Mouse (Mus musculus): ENCODE results near the gene C8b.

Gene C8b

DNA sequence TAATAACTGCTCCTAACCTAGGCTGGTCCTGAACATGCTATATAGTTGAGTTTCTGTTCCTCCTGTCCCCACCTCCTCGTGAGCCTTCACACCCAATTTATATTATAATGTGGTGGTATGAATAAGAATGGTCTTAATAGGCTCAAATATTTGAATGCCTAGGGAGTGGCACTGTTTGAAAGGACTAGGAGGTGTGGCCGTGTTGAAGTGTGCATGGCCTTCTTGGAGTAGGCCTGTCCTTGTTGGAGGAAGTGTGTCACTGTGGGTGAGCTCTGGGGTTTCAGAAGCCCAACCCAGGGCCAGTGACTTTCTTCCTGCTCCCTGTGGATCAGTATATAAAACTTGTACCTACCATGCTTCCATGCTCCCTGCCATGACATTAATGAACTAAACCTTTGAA lies 47.5 kb downstream of the C8b start:
- DNase-seq = no peak

DNA sequence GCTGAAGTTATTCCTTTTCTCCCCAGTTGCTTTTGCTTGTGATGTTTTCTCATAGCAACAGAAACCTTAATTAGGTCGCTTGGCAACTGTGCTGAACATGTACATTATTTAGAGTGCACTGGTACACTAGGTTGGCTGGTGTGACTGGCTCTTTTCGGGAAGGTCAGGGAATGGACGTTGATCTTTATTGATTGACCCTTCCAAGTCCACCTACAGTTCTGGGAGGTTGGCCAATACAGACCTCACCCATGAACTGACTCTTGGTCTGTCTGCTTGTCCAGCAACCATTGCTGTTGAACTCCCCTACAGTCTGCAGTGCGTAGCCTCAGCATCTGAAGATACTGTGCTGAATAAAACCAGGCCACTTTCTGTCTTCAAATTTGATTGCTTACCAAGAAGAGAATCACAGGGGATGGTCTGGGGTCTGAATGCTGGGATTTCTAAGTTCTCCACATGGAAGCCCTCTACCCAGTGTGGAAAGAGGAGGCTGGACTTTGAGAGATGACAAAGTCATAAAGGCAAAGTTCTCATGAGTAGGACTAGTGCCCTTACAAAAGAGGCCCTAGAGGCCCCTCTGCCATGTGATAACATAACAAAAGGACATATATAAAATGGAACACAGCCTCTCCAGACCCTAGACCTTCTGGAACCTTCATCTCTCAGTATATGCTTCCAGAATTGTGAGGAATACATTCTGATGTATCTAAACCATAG lies 50.6 kb downstream of the C8b start:
- DNase-seq = no peak

DNA sequence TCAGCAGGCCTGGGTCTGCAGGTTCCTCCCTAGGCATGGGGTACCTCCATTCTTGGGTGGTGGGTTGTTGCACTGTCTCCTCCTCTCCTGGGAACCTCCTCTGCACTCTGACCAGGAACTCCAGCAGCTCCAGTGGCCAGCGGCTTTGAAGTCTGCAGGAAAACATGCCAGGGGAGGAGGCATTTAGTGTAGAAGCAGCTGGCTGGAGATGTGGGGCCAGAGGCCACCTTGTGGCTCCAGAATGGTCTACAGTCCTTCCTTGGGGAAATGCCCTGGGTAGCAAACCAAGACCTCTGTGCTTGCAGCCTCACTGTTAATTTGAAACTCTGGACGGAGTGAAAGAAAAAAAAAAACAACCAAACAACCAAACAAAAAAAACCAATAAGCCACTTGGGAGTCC lies 51.4 kb downstream of the C8b start:
- DNase-seq = peak in 1 of 2 experiments; percentile 4

DNA sequence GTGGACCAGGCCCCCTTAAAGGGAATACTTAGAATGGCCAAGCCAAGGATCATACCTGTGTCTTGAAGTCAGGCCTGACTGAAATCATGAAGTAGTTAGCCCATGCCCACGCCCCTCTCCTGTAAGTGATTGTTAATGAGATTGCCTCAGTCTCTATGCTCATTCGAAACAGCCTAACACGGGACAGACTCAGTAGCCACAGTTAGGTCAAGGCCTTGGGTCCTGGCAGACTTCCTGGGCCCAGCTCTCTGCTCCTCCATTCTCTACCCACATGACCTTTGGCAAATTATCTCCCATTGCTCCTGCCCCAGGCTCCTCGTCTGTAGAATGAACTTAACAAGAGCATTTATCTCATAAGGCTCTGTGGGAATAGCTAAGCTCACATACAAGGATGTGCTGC lies 52.9 kb downstream of the C8b start:
- DNase-seq = no peak

DNA sequence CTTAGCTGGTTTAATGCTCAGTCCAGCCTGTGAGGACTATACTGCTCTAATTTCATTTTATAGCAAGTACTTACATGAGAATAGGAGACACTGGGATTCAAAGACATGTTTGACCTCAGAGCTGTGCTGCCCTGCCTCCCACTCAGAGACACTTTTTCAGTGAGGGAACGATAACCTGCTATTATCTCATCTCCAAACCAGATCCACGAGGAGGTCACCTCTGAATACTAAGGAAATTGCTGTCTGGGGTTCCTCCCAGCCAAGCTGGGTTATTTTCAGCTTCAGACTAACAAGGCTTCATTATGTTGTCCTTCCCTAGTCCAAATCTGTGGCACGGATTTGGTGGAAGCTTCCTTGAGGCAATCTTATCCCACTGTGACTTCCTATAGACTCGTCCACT lies 53.8 kb downstream of the C8b start:
- no peak for DNase-seq

DNA sequence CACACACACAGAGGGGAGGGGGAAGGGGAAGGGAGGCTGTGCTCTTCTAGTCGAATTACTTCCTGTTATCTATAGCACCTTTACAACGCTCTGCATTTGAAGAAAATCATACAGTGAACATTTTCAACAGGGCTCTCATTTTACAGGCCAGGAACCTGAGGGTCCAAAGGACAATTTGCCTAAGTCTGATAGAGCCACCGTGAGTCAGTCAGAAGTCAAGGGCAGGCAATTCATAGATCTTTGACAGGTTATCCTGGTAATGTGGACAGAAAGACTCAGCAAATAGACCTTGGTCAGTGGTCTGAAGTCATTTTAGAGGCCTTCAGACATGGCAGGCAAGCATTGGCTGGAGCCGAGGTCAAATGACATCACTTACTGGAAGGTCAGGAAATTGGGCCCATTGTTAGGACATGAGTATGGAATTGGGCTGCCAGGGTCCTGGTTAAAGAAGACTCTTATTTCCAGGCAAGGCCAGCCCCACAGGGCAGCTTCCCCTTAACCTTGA lies 57.5 kb downstream of the C8b start:
- peak in 1 of 2 experiments; percentile 5 for DNase-seq

DNA sequence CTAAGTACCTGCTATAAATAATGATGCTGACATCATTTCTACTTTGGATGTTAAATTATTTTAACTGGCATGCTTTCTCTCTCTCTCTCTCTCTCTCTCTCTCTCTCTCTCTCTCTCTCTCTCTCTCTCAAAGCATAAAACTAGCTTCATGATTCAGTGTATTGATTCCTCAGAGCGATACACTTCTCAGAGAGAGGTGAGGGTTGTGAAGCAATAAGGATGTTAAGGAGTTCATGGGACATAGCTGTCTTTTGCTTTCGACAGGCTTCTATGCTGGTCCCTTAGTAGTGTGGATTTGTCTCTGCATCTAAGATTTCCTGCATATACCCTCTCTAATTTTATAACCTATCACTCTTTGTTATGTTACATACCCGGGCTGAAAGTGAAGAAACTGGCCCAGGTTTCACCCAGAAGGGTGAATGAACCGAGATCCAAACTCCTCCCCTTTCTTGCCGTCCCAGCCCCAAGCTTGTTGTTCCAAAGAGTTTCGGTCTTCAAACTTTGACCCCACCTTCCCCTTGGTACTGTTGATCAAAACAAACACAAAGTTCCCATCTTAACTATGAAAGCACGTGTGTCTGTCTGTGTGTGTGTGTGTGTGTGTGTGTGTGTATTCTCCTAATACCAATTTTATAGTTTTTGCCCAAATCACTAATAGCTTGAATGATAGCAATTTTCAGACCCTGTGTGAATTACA lies 58.4 kb downstream of the C8b start:
- DNase-seq = peak; percentile 75 to 83

DNA sequence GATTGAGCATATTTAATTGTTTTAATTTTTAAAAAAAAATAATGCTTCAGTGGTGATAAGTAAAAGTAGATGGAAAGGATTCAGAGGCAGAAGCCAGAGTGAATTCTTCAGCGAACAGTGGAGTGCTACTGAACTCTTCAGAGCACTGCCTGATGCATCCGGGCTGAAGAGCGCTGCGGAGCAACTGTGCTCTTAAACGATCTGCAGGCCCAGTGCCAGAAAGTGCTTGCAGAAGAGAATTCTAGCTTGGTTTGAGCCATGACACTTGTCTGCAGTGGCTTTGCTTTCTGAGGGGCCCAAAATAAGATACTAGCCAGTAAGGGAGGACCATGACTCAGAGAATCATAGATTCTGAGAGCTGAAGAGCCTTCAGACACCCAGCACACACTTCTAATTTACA lies 62.8 kb downstream of the C8b start:
- DNase-seq = no peak

DNA sequence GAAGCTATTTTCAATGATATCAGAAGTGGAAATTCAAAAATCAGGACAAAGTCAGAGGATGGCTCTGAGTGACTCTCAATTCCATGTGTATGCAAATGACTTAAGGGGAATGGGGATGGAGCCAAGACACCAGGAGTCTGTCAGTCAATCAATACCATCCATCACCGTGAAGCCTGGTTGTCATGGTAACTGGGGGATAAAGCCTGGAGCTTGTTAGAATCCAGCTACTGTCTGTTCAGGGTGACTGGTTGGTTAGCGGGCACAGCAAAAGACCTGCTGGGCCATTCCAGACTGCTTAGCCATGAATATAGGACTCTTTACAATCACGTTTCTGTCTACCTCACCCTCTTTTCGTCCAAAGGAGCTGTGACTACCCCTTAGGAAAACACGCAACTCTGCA lies 69.0 kb downstream of the C8b start:
- no peak for DNase-seq

DNA sequence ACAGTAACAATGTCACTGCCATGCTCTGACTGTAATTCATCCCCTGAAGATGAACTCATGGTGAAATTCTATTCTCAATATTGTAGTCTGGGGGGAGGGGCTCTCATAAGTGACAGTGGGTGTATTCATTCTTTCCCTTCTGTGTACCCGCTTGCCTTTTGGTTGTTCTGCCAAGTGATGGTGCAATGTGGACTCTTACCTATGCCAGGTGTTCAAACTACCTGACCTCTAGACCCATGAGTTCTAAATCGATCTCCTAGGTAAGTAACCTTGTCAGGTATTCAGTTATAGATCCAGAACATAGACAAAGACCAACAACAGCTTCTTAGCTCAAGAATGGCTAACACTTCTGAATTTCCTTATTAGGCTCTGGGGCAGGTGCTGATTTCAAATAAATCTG lies 72.2 kb downstream of the C8b start:
- no peak for DNase-seq

DNA sequence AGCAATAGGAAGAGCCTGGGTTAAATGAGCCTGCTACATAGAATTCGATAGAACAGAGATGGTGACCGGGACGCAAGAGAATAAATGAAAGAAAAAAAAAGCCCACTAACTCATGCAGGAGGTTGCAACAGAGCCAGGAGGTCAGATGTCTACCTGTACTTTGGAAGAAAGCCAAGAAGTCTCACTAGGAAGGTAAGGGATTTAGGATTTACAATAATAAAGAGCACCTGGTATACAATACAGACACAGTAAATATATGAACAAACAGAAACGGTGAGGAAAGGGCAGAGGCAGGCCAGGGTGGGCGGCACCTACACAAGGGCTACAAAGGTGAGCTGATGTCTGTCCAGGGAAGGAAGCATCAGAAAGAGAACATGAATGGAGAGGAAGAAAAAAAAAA lies 76.1 kb downstream of the C8b start:
- no peak for DNase-seq

DNA sequence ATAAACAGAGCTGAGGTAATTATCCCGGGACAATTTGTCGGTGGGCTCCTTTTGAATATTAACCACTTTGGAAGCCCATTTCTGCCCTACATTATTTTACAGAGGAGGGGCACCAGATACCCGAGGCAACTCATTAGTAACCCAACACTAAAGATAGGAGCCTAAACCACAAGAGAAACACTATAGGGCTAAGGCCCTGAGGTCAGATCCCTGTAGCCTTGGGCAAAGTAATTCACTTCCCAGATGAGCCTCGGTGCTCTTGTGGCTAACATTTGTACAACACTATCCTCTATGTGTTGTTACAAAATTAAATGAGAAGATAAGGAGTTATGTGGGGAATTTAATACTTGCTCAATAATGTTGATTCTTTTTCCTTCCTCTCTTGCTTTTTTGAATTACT lies 77.4 kb downstream of the C8b start:
- DNase-seq = no peak

All from kidney, postnatal 36 days (tissue).